Mouse (Mus musculus): ENCODE results near the gene Zfp219. TPM values are rescaled to one million over a fixed set of nuclear protein-coding genes. Genes with fewer than 3 reads are reported as not detected.

The Zfp219 gene
- polyA plus RNA-seq, 1 experiment from 2014 or later = 32.8 TPM

DNA sequence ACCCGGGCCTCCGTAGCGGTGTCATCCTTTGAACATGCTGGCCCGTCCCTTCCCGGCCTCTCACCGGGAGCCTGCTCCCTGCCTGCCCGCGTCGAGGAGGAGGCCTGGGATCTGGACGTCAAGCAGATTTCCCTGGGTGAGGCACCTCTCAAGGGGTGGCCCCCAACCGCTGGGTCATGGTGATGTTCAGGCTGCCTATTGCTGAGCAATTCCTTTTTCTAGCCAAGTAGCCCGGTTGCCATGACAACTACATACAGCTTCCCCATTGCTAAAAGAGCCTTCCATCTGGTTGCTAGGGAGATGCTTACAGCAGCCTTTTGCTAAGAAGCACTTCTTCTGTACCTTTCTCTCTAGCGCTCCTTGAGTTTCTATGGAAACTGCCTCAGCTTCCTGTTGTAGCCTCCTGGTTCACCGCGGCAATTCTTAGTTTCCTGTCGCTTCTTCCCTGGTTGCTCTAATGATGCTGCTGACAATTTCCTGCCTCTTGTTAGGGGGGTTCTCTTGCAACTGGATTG lies 16.5 kb downstream of the Zfp219 start:
- 0 out of 2 replicates have a peak, but pooled peaks cover 1% of the 10 kb centered on the region for H3K4me1 ChIP-seq (ENCODE audit: control insufficient read depth, insufficient read depth, low read length)
- peaks cover 72% of the 10 kb centered on the region for H3K36me3 ChIP-seq (ENCODE audit: control insufficient read depth, insufficient read depth, low read length)
- no peak overlapping the region for H3K4me3 ChIP-seq (ENCODE audit: low read depth, low read length)
- ATAC-seq (ENCODE audit: insufficient number of reproducible peaks, insufficient read depth, low FRiP score, low read depth) = no peak
- H3K9ac ChIP-seq (replicated peaks; ENCODE audit: low read depth, low read length) = no peak overlapping the region
- H3K27ac ChIP-seq (ENCODE audit: low read length) = no peak overlapping the region
- no peaks in the 10 kb centered on the region for H3K9me3 ChIP-seq (ENCODE audit: control insufficient read depth, low read depth, low read length)
- WGBS = 49% methylated on average over 16 of the region's 16 CpGs
- H3K27me3 ChIP-seq (ENCODE audit: control insufficient read depth, insufficient read depth, low read length) = no peaks in the 10 kb centered on the region
- no peak overlapping the region for H3K4me2 ChIP-seq (replicated peaks; ENCODE audit: low read depth, low read length)

DNA sequence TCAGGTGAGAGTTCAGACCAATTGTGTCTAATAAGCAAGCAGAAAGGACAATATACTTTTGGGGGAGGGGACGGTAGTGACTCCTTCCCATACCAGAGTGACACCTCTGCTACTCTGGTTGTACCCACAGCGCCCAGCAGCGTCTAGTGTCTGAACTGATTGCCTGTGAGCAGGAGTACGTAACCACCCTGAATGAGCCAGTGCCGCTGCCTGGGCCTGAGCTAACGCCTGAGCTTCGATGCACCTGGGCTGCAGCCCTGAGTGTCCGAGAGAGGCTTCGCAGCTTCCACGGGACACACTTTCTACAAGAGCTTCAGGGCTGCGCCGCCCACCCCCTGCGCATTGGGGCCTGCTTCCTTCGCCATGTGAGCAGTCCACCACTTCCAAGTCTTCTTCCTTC lies 23.1 kb downstream of the Zfp219 start:
- ATAC-seq (ENCODE audit: insufficient number of reproducible peaks, insufficient read depth, low FRiP score, low read depth) = no peak
- H3K9ac ChIP-seq (replicated peaks; ENCODE audit: low read depth, low read length) = no peak overlapping the region
- no peak overlapping the region for H3K4me2 ChIP-seq (replicated peaks; ENCODE audit: low read depth, low read length)
- no peaks in the 10 kb centered on the region for H3K27me3 ChIP-seq (ENCODE audit: control insufficient read depth, insufficient read depth, low read length)
- H3K4me3 ChIP-seq (ENCODE audit: low read depth, low read length) = no peak overlapping the region
- 87% methylated on average over 14 of the region's 14 CpGs for WGBS
- no peak overlapping the region for H3K27ac ChIP-seq (ENCODE audit: low read length)
- peaks cover 71% of the 10 kb centered on the region for H3K36me3 ChIP-seq (ENCODE audit: control insufficient read depth, insufficient read depth, low read length)
- no peaks in the 10 kb centered on the region for H3K4me1 ChIP-seq (ENCODE audit: control insufficient read depth, insufficient read depth, low read length)
- H3K9me3 ChIP-seq (ENCODE audit: control insufficient read depth, low read depth, low read length) = no peaks in the 10 kb centered on the region

DNA sequence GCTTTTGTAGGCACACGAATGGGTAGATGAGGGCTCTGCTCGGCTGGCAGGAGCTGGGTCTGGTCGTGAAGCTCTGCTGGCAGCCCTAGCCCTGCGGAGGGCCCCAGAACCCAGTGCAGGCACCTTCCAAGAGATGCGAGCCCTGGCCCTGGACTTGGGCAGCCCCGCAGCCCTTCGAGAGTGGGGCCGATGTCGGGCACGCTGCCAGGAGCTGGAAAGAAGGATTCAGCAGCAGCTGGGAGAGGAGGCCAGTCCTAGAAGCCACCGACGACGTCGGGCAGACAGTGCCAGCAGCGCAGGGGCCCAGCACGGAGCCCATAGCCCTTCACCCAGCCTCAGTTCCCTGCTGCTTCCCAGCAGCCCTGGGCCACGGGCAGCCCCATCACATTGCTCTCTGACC lies 23.7 kb downstream of the Zfp219 start:
- no peak overlapping the region for H3K27ac ChIP-seq (ENCODE audit: low read length)
- H3K27me3 ChIP-seq (ENCODE audit: control insufficient read depth, insufficient read depth, low read length) = no peaks in the 10 kb centered on the region
- H3K4me1 ChIP-seq (ENCODE audit: control insufficient read depth, insufficient read depth, low read length) = no peaks in the 10 kb centered on the region
- no peak for ATAC-seq (ENCODE audit: insufficient number of reproducible peaks, insufficient read depth, low FRiP score, low read depth)
- peaks cover 68% of the 10 kb centered on the region for H3K36me3 ChIP-seq (ENCODE audit: control insufficient read depth, insufficient read depth, low read length)
- H3K9me3 ChIP-seq (ENCODE audit: control insufficient read depth, low read depth, low read length) = no peaks in the 10 kb centered on the region
- H3K9ac ChIP-seq (replicated peaks; ENCODE audit: low read depth, low read length) = no peak overlapping the region
- H3K4me2 ChIP-seq (replicated peaks; ENCODE audit: low read depth, low read length) = no peak overlapping the region
- WGBS = 71% methylated on average over 17 of the region's 17 CpGs
- no peak overlapping the region for H3K4me3 ChIP-seq (ENCODE audit: low read depth, low read length)

DNA sequence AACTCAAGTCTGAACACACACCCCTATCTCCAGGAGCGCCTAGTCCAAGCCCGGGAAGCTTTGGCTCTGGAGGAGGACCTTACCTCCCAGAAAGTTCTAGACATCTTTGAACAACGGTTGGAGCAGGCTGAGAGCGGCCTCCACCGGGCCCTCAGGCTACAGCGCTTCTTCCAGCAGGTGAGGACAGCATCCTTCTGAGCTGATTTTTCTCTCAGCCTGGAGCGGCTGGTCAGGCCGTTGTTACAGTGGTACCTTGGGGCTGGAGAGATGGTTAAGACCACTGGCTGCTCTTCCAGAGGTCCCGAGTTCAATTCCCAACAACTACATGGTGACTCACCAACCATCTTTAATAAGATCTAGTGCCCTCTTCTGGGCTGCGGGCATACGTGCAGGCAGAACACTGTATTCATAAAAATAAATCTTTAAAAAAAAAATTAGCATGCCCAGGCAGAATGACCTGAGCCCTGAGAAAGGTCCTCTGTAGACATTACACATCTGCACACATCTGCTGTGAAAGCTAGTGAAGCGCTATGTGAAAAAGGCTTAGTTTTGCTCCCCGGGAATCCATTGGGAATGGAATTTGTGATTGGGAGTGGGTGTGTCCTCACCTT lies 24.2 kb downstream of the Zfp219 start:
- H3K9ac ChIP-seq (replicated peaks; ENCODE audit: low read depth, low read length) = no peak overlapping the region
- no peaks in the 10 kb centered on the region for H3K4me1 ChIP-seq (ENCODE audit: control insufficient read depth, insufficient read depth, low read length)
- H3K4me2 ChIP-seq (replicated peaks; ENCODE audit: low read depth, low read length) = no peak overlapping the region
- H3K4me3 ChIP-seq (ENCODE audit: low read depth, low read length) = no peak overlapping the region
- peaks cover 71% of the 10 kb centered on the region for H3K36me3 ChIP-seq (ENCODE audit: control insufficient read depth, insufficient read depth, low read length)
- no peak for ATAC-seq (ENCODE audit: insufficient number of reproducible peaks, insufficient read depth, low FRiP score, low read depth)
- H3K27ac ChIP-seq (ENCODE audit: low read length) = no peak overlapping the region
- 83% methylated on average over 13 of the region's 13 CpGs for WGBS
- no peaks in the 10 kb centered on the region for H3K27me3 ChIP-seq (ENCODE audit: control insufficient read depth, insufficient read depth, low read length)
- H3K9me3 ChIP-seq (ENCODE audit: control insufficient read depth, low read depth, low read length) = no peaks in the 10 kb centered on the region

DNA sequence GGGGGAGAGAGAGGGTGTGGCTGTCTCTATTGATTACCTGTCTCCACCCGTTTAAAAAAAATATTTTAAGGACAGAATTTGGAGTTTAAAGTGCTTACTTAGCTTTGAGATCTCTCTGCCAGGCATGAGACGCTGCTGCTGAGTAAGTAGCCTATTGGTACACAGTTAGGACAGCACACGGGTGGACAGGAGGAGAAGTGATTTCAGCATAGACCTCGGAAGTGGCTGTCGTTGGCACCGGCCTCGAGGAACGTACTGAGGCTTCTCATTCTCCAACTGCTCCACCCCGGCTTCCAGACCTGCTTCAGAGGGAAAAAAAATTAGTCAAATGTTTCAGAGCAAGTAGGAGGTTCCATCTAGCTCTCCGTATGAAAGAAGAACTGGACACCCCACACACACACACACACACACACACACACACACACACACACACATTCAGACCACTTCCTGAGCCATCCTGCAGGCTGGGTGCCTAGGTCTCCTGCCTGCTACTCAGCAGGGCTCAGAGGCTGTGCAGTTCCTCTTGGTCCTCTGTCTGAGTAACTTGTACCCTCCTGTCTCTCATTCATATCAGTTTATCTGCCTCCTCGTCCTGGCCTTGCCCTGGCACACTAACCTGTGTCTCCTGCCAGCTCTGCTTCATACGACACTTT lies 25.2 kb downstream of the Zfp219 start:
- Histone ChIP-seq H3K9ac (replicated peaks; ENCODE audit: low read depth, low read length) (no peak overlapping the region), H3K4me1 (ENCODE audit: control insufficient read depth, insufficient read depth, low read length) (no peaks in the 10 kb centered on the region), H3K36me3 (ENCODE audit: control insufficient read depth, insufficient read depth, low read length) (peaks cover 75% of the 10 kb centered on the region), H3K4me2 (replicated peaks; ENCODE audit: low read depth, low read length) (no peak overlapping the region), H3K27me3 (ENCODE audit: control insufficient read depth, insufficient read depth, low read length) (no peaks in the 10 kb centered on the region), H3K27ac (ENCODE audit: low read length) (no peak overlapping the region), H3K4me3 (ENCODE audit: low read depth, low read length) (no peak overlapping the region), H3K9me3 (ENCODE audit: control insufficient read depth, low read depth, low read length) (no peaks in the 10 kb centered on the region)
- no peak for ATAC-seq (ENCODE audit: insufficient number of reproducible peaks, insufficient read depth, low FRiP score, low read depth)
- 69% methylated on average over 12 of the region's 12 CpGs for WGBS

DNA sequence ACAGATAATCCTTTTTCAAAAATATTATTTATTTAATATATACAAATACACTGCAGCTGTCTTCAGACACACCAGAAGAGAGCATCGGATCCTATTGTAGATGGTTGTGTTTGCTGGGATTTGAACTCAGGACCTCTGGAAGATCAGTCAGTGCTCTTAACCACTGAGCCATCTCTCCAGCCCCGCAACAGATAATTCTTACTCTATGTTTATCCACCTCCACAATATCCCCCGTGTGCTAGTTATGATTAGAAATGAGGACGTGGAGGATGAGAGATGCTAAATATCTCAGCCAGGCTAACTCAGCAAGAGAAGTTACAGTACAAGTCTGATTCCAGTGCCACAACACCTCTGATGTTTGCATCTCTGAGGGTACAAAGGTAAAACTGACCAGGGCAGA lies 26.1 kb downstream of the Zfp219 start:
- WGBS = 82% methylated on average over 4 of the region's 4 CpGs
- no peak overlapping the region for H3K9ac ChIP-seq (replicated peaks; ENCODE audit: low read depth, low read length)
- no peak overlapping the region for H3K4me2 ChIP-seq (replicated peaks; ENCODE audit: low read depth, low read length)
- H3K27ac ChIP-seq (ENCODE audit: low read length) = no peak overlapping the region
- H3K4me3 ChIP-seq (ENCODE audit: low read depth, low read length) = no peak overlapping the region
- H3K27me3 ChIP-seq (ENCODE audit: control insufficient read depth, insufficient read depth, low read length) = no peaks in the 10 kb centered on the region
- no peaks in the 10 kb centered on the region for H3K4me1 ChIP-seq (ENCODE audit: control insufficient read depth, insufficient read depth, low read length)
- no peaks in the 10 kb centered on the region for H3K9me3 ChIP-seq (ENCODE audit: control insufficient read depth, low read depth, low read length)
- peaks cover 76% of the 10 kb centered on the region for H3K36me3 ChIP-seq (ENCODE audit: control insufficient read depth, insufficient read depth, low read length)
- ATAC-seq (ENCODE audit: insufficient number of reproducible peaks, insufficient read depth, low FRiP score, low read depth) = no peak

DNA sequence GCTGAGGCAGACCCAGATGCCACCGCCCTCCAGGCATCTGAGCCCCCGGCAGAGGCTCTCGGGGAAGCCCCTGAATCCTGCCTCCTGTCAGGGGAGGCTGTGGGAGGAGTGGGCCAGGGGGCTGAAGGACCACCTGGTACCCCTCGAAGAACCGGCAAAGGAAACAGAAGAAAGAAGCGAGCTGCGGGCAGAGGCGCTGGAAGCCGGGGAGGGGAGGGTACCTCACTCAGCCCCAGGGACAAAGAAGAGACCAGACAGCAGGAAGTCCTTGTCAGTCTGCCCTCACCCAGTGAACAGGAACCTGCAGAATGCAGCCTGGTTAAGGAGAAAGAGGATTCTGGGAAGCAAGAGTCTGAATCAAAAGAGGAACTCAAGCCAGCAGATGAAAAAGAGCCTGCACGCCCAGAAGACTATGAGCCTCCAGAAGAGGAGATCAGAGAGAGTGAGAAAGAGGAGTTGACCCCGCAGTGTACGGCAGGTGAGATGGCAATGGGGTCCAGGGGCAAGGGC lies 31.0 kb downstream of the Zfp219 start:
- H3K36me3 ChIP-seq (ENCODE audit: control insufficient read depth, insufficient read depth, low read length) = peaks cover 62% of the 10 kb centered on the region
- 76% methylated on average over 12 of the region's 12 CpGs for WGBS
- H3K4me1 ChIP-seq (ENCODE audit: control insufficient read depth, insufficient read depth, low read length) = peaks cover 8% of the 10 kb centered on the region; the same call in 1 of the 2 replicates
- H3K9ac ChIP-seq (replicated peaks; ENCODE audit: low read depth, low read length) = no peak overlapping the region
- no peak overlapping the region for H3K4me2 ChIP-seq (replicated peaks; ENCODE audit: low read depth, low read length)
- H3K4me3 ChIP-seq (ENCODE audit: low read depth, low read length) = no peak overlapping the region
- no peak overlapping the region for H3K27ac ChIP-seq (ENCODE audit: low read length)
- no peaks in the 10 kb centered on the region for H3K9me3 ChIP-seq (ENCODE audit: control insufficient read depth, low read depth, low read length)
- no peaks in the 10 kb centered on the region for H3K27me3 ChIP-seq (ENCODE audit: control insufficient read depth, insufficient read depth, low read length)
- ATAC-seq (ENCODE audit: insufficient number of reproducible peaks, insufficient read depth, low FRiP score, low read depth) = no peak

DNA sequence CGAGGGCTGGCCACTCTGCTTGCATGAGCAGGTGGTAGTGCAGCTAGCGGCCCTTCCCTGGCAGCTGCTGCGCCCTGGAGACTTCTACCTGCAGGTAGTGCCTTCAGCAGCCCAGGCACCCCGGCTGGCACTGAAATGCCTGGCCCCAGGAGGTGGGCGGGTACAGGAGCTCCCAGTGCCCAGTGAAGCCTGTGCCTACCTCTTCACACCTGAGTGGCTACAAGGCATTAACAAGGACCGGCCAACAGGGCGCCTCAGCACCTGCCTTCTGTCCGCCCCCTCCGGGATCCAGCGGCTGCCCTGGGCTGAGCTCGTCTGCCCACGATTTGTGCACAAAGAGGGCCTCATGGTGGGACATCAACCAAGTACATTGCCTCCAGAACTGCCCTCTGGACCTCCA lies 31.8 kb downstream of the Zfp219 start:
- peaks cover 56% of the 10 kb centered on the region for H3K36me3 ChIP-seq (ENCODE audit: control insufficient read depth, insufficient read depth, low read length)
- 81% methylated on average over 12 of the region's 12 CpGs for WGBS
- H3K4me3 ChIP-seq (ENCODE audit: low read depth, low read length) = no peak overlapping the region
- H3K27ac ChIP-seq (ENCODE audit: low read length) = no peak overlapping the region
- no peaks in the 10 kb centered on the region for H3K9me3 ChIP-seq (ENCODE audit: control insufficient read depth, low read depth, low read length)
- no peak for ATAC-seq (ENCODE audit: insufficient number of reproducible peaks, insufficient read depth, low FRiP score, low read depth)
- H3K9ac ChIP-seq (replicated peaks; ENCODE audit: low read depth, low read length) = no peak overlapping the region
- H3K4me1 ChIP-seq (ENCODE audit: control insufficient read depth, insufficient read depth, low read length) = peaks cover 12% of the 10 kb centered on the region
- no peak overlapping the region for H3K4me2 ChIP-seq (replicated peaks; ENCODE audit: low read depth, low read length)
- no peaks in the 10 kb centered on the region for H3K27me3 ChIP-seq (ENCODE audit: control insufficient read depth, insufficient read depth, low read length)
